Mouse (Mus musculus) inflammation-experienced regulatory T-cells, adult 6 months (primary cell): ENCODE measurements around the gene Nrxn3. TPM values are rescaled to one million over a fixed set of nuclear protein-coding genes. Genes with fewer than 3 reads are reported as not detected.

ENCODE experiments used
- ATAC-seq: one replicate; pipeline ENCODE4 v1.8.0; 2017
- polyA plus RNA-seq, 3 experiments: library from polyadenylated mRNA; unstranded; fragments of 100-300 nt; shearing (Covaris generic); gene quantifications; one replicate each; pipeline ENCODE4 v1.2.1; 2017

Nrxn3 gene
- under 1 TPM in 1 of 3 experiments, not detected in 2; 0.13 TPM for polyA plus RNA-seq

GRCm38 (mm10) chr12:88722691-88723070, at the start of gene Nrxn3:
Gene Nrxn3 (plus strand): TSS chr12:88722876.
- ATAC-seq = no peak

- ATAC-seq = no peak
These were observed 18.4 kb upstream of the Nrxn3 start for GRCm38 (mm10) chr12:88704159-88704846.

- no peak for ATAC-seq
These were observed 16.7 kb upstream of the Nrxn3 start for GRCm38 (mm10) chr12:88705959-88706358.

GRCm38 (mm10) chr12:88707786-88708185, 14.9 kb upstream of the Nrxn3 start:
- ATAC-seq = no peak

GRCm38 (mm10) chr12:88709223-88709622, 13.5 kb upstream of the Nrxn3 start:
- ATAC-seq = no peak

- ATAC-seq = no peak
These were observed 9.2 kb upstream of the Nrxn3 start for GRCm38 (mm10) chr12:88713456-88713855.

GRCm38 (mm10) chr12:88722031-88722690, 515 bp upstream of the Nrxn3 start:
- ATAC-seq = no peak

GRCm38 (mm10) chr12:88726316-88726715, 3.6 kb downstream of the Nrxn3 start:
- no peak for ATAC-seq

- ATAC-seq = no peak
These were observed 4.1 kb downstream of the Nrxn3 start for GRCm38 (mm10) chr12:88726755-88727154.

GRCm38 (mm10) chr12:88730720-88731119, 8.0 kb downstream of the Nrxn3 start:
- ATAC-seq = no peak

GRCm38 (mm10) chr12:88735045-88735444, 12.4 kb downstream of the Nrxn3 start:
- ATAC-seq = no peak

- ATAC-seq = no peak
These were observed 14.4 kb downstream of the Nrxn3 start for GRCm38 (mm10) chr12:88737081-88737480.

- no peak for ATAC-seq
These were observed 15.9 kb downstream of the Nrxn3 start for GRCm38 (mm10) chr12:88738616-88739015.

GRCm38 (mm10) chr12:88746788-88747187, 24.1 kb downstream of the Nrxn3 start:
- ATAC-seq = no peak

GRCm38 (mm10) chr12:88764791-88765190, 42.1 kb downstream of the Nrxn3 start:
- ATAC-seq = no peak

GRCm38 (mm10) chr12:88774666-88775065, 52.0 kb downstream of the Nrxn3 start:
- ATAC-seq = no peak

- ATAC-seq = no peak
These were observed 55.4 kb downstream of the Nrxn3 start for GRCm38 (mm10) chr12:88778036-88778435.

GRCm38 (mm10) chr12:88784199-88785147, 61.8 kb downstream of the Nrxn3 start:
- ATAC-seq = no peak

- ATAC-seq = no peak
These were observed 70.6 kb downstream of the Nrxn3 start for GRCm38 (mm10) chr12:88793314-88793713.

- no peak for ATAC-seq
These were observed 78.4 kb downstream of the Nrxn3 start for GRCm38 (mm10) chr12:88800990-88801655.

GRCm38 (mm10) chr12:88801656-88802007, 79.0 kb downstream of the Nrxn3 start:
- ATAC-seq = no peak

GRCm38 (mm10) chr12:88808947-88809346, 86.3 kb downstream of the Nrxn3 start:
- ATAC-seq = no peak

GRCm38 (mm10) chr12:88812173-88812572, 89.5 kb downstream of the Nrxn3 start:
- ATAC-seq = no peak
